Mouse (Mus musculus) mammary gland, adult 2 months (tissue): ENCODE data around the gene Tent5c. TPM values are rescaled to one million over a fixed set of nuclear protein-coding genes. Genes with fewer than 3 reads are reported as not detected.

Experiments
- polyA plus RNA-seq: library from polyadenylated mRNA; depleted of rRNA; stranded (reverse); fragments of >200 nt; gene quantifications from 2 replicates; pipeline ENCODE4 v1.2.3, GENCODE M21; 2012; ENCODE audit warnings: low replicate concordance; rRNA removed

Gene Tent5c
- polyA plus RNA-seq, result 4.1 and 4.8 TPM in 2 replicates

DNA sequence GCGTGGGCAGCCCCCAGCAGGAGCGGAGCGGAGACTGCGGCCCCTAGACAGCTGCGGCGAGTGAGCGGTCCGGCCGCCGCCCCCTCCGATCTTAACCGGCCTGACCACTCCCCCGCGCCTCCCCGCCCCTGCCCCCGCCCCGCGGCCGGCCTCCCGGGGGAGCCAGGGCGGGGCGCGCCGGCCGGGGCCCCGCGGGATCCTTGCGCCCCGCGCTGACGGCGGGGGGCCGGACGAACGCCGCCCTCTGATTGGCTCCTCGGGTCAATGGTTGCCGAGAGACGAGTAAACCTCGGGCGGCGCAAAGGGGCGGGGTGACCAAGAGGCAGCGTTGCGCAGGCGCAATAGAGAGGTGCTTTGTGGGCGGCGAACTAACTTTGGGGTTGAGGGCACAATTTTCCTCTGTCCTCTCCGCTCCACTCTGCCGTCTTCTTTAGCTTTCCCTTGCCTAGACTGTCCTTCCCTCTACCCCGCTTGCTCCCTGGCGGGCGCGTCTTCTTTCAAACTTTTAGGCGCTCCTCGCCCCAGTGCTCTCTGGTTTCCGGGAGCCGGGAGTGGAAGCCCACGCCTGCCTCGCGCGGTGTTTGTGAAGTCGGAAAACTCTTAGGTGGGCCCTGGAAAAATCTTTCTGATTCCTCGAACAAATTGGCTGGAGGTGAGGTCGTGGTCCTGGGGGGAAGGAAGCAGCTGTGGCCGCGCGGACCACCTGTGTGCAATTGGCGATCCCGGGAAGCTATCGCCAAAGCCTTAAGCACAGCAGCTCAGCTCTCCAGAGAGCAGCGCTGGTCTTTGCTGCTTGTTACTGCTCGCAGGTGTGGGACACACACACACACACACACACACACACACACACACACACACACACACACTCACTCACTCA is at the start of gene Tent5c:
Tent5c (minus strand) TSS at position 192 of the 877 bp plus-strand sequence.

Other genes with a start within 250 kb of the Tent5c start
- 7.0 and 27.4 TPM in 2 replicates for gene Man1a2, start 196.2 kb upstream of the Tent5c start, polyA plus RNA-seq